Mouse (Mus musculus) left cerebral cortex, postnatal 14 days (tissue): Measurements from ENCODE around the gene Bcl2l12. TPM values are rescaled to one million over a fixed set of nuclear protein-coding genes. Genes with fewer than 3 reads are reported as not detected.
"Not testable (repeated sequence)": the region's sequence is repeated elsewhere in the genome, so short reads cannot be mapped to it uniquely, and the experiment has no call there.

Experiments
- DNase-seq, 2 experiments: peaks; one replicate each; pipeline ENCODE4 v3.0.0; 2021 to 2022; ENCODE audit warnings: low spot score in 2 of 2, mixed read lengths in 1 of 2
- intact Hi-C: fragments of 180-260 bp; cut with DNase I; formaldehyde crosslinking; loops from one replicate; pipeline ENCODE4 v1.15.1; 2025
- long read RNA-seq, 2 experiments: library from polyadenylated mRNA; stranded (forward); transcript quantifications; one replicate each; pipeline ENCODE4 v2.0.0; 2021
- total RNA-seq, 2 experiments: library from RNA; stranded (reverse); gene quantifications; 2 replicates each; pipeline ENCODE4 v1.2.3; 2021

Bcl2l12 gene
- 1 to 10 TPM; 2.7 to 3.3 TPM for total RNA-seq
- long read RNA-seq, experiment 1, partial matches to known transcripts: 1 of 3 reads
- long read RNA-seq, experiment 1, other reads (novel, unspliced or antisense): 1 of 3 reads
- long read RNA-seq, experiment 2, partial matches to known transcripts: 1 of 4 reads
- long read RNA-seq, experiment 2, other reads (novel, unspliced or antisense): 0 of 4 reads

DNA sequence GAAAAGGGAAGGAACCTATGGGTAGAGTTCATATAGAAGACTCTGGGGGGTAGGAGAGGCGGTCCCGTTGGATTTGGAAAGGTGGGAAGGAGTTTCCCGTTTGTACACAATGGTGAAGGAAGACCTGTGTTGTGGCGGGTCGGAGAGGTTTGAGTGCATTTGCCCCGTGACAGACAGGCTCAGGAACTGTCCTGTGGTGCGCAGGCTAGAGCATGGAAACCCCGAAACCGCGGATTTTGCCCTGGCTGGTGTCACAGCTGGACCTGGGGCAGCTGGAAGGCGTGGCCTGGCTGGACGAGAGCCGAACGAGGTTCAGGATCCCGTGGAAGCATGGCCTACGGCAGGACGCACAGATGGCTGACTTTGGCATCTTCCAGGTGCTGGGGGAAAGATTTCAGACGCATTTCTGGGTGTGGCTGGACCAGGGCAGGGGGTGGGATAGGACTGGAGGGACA is at the start of gene Bcl2l12:
TSS of gene Bcl2l12 (minus strand) at position 212 of the 455 bp plus-strand sequence.
- DNase-seq: no peak

DNA sequence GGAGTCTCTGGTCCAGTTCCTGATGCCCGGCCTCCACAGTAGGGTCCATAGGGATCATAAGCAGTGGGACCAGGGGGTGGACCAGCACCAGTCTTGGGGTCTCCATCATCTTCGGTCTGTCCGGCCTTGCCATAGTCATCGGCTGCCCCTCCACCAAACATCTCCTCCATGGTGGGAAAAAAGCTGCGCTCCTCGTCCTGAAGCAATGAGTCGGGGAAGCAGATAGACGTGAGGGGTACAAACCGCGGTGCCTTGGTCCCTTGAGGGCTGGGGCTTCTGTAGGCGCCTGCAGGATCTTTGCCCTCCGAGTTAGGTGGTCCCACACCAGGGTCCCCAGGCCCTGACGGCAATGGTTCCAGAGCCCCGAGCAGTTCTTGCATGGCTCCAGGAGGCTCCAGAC is 49.0 kb upstream of the Bcl2l12 start:
- intact Hi-C loops: no loop called here

More for the DNA sequence above, at the start of gene Bcl2l12:
- intact Hi-C loops: no loop called here

DNA sequence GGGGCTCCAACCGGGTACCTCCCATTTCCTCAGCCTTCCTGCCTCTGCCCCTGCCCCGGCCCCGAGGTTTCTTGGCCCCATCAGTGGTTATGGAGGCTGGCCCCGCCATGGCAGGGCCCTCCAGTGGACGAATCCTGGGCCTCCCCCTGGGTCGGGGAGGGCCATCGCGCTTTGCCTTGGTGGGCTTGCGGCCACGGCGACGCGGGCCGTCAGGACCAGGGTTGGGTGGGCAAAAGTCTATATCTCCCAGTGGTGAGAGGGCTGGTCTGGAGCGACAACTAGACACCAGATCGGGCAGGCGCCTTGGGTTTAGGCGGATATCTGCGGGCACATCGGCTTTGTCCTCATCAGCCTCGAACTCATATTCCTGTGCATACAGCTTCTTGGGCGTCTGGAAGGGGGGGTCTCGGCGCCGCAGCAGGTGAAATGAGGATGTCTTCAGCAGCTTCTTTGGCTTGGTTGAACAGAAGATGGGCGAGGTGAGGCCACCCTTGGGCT is 48.4 kb upstream of the Bcl2l12 start:
- no peak for DNase-seq
- intact Hi-C loops: no loop called here

More for the DNA sequence above, 49.0 kb upstream of the Bcl2l12 start:
- DNase-seq: no peak

DNA sequence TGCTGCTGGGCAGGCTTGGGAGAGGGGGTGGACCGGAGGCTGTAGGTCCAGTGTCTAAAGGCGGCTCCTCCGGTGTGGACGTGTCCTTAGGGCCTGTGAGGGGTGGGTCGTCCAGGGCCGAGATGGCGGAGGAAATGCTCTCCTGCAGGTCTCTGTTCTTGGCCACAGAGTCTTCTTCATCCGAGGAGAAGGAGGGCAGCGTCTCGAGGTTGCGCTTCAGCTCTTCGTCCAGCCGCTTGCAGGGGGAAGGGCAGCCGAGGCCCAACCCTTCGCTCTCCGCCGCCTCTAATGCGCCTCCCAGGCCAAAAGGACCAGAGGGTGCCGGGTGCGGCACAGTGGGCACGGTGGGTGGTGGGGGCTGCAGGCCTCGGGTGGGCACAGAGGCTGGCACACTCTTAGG is 47.2 kb upstream of the Bcl2l12 start:
- intact Hi-C loops: no loop called here
- DNase-seq: no peak

DNA sequence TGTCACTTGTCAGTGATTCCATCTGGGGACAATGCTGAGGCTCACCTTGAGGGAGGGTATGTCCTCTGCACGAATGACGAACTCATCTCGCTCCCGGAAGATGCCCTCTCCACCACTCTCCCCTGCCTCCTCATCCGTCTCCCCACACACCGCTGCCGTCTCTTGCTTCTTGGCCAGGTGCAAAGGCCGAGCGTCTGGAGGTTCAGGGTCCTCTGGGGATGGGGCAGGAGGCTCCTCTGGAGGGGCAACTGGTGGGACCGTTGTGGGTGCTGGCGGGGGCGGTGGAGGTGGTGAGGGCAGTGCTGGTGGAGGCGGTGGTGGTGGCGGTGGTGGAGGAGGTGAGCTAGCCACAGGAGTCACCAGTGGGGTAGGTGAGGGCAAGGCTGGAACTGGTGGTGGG is 44.8 kb upstream of the Bcl2l12 start:
- DNase-seq: no peak
- intact Hi-C loops: no loop called here

DNA sequence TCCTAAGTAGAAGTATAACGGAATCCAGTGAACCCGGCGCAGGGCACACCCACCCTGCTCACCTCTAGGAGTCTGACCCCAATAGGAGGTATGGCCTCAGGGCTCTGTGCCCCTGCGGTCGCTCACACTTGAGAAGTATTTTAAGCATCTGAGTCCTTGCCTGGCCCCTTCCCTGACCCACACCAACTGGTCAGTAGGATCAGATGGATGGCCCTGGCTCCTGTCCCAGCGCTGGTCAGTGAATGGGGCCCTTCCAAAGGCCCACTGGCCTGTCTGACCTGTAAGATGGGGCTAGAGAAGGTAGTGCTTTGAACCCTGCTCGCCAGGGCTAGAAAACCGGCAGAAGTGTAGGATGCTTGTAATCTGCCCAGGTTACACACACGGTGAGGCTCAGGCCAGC is 42.3 kb upstream of the Bcl2l12 start:
- intact Hi-C loops: no loop called here
- no peak for DNase-seq

DNA sequence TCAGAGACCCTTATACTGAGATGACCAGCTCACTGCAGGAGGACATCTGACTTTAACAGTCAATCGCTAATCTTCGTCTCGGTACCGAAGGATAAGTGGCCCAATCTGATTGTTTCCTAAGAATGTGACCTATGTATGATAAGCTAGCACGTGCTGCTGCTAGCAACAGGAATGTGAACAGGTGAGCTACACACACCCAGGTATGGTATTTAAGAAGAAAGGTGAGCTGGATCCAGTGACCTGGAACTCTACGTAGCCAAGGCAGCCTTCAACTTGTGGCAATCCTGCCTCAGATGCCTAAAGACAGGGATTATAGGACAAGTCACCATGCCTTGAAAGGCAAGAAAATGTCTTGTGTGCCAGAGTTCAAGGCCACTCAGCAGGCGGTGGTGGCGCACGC is 39.9 kb upstream of the Bcl2l12 start:
- DNase-seq: no peak
- intact Hi-C loops: no loop called here

DNA sequence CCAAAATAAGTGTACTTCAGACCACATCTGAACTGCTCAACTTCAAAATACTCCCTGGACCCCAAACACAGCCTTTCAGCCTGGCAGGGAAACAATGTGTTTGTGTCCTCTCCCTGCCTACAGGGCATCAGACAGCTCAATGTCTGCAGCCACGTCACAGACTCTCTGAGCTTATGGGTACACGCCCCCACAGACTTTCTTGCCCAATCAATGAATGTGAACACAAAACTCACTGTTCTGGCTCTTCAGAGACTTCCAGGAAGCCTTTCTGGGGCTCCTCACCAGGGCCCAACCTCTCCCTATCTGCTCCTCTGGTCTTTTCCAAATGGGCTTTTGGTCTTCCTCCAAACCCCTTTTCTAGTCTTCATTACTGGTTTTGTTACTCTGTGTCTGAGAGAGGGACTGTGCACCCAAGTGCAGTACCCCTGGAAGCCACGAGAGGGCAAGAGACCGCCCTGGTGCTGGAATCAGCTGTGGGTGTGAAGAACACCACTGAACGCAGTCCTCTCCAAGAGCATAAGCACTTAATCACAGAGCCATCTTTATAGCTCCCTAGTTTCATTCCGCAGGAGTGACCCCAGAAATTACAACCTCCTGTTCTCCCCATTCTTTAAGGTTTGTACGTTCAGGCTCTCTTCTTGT is 39.3 kb upstream of the Bcl2l12 start:
- intact Hi-C loops: loop anchor here (1.0 kb wide), 1 partner anchor 10 kb away; no protein-coding TSS in a partner anchor
- DNase-seq: peak in 1 of 2 experiments; percentile 58

DNA sequence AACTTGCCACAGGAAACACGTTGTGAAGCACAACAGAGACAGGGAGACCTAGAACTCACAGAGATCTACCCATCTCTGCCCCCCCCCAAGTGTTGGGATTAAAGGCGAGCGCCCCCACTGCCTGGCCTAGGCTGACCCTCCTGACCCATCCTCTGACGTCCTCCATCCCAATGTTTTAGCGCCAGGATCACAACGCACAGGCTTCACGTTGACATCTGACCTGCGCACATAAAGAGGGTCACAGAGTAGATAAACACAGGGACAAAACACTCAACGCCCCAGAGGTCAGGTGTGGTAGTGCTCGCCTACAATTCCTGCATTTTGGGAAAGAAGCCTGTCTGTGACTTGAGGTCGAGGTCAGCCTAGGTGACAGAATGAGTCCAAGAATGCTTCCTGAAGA is 38.2 kb upstream of the Bcl2l12 start:
- no peak for DNase-seq
- intact Hi-C loops: loop anchor here (1.0 kb wide), 1 partner anchor 8 kb away; no protein-coding TSS in a partner anchor

DNA sequence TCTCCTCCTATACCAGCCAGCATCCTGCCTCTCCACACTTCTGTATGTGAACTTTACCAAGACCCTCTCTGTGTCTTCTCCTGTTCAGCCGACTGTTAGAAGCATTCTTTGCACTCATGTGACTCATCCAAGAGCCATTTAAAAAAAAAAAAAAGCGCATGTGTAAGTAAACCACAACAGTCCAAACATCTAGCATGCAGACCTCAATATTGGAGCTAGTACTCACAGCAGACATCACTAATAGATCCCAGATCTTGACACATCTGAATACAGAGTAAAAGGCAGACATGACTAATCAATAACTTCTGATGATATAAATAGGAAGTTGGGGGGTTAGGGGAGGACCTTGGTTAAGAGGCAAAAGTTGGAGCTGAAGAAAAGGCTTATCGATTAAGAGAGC is 37.1 kb upstream of the Bcl2l12 start:
- DNase-seq: no peak
- intact Hi-C loops: no loop called here

DNA sequence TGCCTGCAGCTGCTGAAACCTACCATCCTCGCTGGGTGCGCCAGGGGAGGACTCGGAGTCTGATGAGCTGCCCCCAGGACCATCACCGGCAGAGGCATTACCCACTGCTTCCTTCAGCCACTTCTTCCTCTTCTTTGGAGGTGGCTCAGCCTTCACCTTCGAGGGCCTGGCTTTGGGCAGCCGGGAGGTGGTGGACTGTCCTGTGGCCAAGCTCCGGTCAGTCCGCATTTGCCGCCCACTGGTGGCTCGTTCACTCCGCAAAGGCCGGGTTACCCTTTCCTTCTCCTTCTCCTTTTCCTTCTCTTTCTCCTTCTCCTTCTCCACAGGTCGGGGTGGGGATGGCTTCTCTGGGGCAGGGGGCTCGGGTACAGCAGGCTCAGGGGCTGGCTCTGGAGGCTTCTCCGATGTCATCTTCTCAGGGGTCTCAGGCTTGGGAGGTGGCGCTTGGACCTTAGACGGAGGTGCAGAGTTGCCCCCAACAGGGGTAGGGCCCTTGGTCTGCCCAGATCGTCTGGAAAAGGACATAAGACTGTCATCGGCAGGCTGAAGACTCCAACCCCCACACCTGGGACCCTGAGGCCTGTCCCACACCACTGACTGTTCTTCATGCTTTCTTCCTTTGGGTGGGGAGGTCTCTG is 35.3 kb upstream of the Bcl2l12 start:
- DNase-seq: no peak
- intact Hi-C loops: no loop called here

DNA sequence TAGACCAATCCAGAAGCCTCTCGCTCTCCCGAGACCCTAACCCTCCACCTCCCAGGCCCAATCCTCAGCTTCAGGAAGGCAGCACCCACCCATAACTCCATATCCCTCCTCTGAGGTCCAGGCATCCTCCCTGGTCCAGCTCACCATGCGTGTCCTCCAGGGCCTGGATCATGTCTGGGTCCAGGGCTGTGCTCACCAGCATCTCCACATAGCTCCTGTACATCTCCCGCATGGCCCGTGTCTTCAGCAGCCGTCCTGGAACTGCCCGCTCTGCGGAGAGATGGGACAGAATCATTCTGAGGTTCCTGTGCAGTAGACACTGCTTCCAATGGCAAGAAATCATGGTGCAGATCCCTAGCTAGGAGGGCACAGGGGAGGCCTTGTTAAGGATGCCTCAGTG is 32.3 kb upstream of the Bcl2l12 start:
- DNase-seq: no peak
- intact Hi-C loops: no loop called here

DNA sequence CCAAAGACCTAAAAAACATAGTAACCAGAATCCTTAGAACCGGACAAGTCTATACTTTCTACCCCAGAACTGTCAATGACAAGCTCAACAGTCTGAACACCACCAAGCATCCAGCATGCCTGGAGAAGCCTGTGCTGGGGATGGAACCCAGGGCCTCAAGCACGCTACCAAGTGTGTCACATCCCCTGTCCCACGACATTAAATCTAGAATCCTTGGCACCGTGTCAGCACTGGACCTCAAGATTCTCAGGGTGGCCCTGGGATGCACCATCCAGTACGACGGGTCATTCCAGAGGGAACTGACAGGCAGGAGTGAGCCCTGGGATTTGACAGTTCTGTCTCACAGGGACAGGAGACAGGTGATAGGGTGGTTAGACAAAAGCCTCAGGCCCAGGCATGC is 31.5 kb upstream of the Bcl2l12 start:
- no peak for DNase-seq
- intact Hi-C loops: no loop called here

DNA sequence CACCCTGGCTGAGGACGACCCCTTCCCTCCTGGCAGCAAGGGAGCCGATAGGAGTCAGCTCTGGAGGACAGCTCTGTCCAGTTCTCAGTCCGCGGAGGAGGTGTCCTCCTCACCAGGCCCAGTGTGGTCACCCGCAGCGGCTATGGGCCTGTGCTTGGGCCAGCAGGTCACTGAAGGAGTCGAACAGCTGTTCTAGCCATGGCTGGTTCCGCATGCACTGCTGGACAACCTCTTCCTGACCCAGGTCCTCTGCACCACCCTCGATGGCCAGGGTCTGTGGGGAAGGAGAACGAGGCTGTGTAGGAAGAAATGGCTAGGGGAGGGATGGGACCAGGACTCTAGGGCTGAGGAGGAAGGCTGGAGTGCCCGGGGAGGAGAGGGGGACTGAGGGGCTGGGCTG is 29.8 kb upstream of the Bcl2l12 start:
- intact Hi-C loops: loop anchor here (1.0 kb wide), 1 partner anchor 9 kb away; no protein-coding TSS in a partner anchor
- DNase-seq: no peak

DNA sequence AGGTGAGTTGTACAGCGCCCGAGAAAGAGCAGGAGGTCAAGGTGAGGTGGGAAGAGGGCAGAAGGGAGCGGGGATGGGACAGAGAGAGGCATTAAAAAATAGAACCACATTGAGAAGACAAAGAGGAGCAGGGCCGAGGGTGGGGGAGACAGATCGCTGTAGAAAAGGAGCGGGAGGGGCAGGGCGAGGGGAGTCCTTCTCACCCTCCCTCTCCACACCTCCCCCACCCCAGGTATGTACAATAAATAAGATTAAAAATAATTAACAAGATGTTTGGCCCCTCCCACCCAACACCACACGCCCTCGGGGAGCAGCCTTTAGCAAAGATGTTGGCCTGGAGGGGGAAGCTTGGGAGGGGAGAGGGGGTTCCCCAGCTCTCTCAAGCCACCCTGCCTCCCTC is 29.2 kb upstream of the Bcl2l12 start:
- DNase-seq: no peak

DNA sequence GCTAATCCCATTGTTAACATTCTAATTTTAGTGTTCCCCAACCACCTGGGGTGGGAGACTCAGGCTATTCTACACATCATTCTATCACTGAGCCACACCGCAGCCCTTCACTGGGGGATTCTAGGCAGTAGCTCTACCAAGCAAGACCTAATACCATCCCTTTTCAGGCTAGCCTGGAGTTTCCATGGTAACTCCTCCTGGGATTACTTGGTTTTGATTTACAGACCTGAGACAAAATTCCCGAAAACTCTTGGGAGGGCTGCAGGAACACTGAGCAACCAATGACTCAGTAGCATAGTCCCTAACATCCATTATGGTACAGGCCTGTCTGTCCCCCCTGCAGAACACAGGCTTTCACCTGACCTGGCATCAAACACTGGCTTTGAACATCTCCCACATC is 27.7 kb upstream of the Bcl2l12 start:
- intact Hi-C loops: no loop called here
- no peak for DNase-seq

More for the DNA sequence above, 29.2 kb upstream of the Bcl2l12 start:
- intact Hi-C loops: loop anchor here (1.0 kb wide), 1 partner anchor 10 kb away; no protein-coding TSS in a partner anchor

DNA sequence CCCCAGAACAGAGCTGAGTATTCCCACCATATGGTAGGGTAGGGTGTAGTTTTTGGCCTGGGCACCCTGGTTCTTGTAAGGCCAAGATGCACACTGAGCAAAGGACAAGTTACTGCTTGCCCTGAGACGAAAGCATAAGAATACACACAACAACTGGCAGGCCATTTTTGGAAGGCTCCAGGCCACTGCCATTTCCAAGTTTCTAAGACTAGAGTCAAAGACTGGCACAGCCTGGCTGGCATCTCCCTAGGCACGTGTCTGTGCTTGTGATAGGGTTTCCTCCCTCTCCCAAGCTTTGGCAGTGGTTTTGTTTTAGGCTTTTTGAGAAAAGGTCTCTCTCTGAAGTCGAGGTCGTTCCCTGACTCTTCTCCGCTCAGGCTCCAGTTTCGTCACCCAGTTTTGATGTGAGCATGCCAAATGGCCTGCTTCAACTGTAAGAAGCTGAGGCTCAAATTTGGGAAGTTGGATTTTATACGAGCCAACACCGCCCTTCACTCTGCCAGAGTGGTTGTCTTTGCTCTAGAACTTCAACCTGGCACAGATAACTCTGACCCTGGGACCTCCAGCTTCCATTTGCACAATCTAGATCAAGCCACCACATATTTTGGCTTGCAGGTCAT is 27.2 kb upstream of the Bcl2l12 start:
- intact Hi-C loops: no loop called here

DNA sequence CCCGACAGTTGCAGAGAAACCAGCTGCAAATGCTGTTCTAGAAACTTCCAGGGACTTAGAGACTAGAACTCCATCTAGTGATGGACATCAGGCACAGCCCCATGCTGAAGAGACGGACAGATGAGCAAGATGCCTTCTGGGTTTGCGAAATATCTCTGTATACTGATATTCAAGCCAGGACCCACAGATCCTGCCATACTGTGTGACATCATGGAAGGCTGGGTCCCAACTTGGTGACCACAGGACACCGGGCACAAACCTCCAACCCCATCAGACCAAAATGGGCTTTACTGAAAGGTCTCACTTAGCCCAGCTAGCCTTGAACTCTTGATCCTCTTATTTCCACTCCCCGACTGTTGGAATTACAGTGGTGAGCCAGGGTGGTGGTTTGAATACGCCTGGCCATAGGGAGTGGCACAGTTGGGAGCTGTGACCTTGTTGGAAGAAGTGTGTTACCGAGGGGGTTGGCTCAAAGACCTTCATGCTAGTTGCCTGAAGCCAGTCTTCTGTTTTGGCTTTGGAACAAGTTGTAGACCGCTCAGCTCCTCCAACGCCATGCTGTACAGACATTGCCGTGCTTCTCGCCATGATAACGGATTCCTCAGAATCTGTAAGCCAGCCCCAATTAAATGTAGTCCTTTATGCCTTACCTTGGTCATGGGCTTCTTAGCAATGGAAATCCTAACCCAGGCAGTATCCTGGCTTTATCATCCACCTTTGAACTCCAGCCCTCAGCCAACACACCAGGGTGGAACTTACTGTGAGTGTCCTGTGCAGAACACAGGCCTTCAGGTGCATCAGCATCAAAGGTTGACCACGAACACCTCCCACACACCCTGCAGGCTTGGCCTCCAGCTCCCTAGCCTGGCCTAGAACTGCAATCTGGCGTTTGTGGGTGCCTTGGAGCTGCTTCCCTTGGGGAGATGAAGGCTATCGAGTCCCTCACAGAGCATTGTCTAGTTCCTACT is 26.1 kb upstream of the Bcl2l12 start:
- intact Hi-C loops: no loop called here

More for the DNA sequence above, 27.2 kb upstream of the Bcl2l12 start:
- DNase-seq: peak in 1 of 2 experiments; percentile 44

DNA sequence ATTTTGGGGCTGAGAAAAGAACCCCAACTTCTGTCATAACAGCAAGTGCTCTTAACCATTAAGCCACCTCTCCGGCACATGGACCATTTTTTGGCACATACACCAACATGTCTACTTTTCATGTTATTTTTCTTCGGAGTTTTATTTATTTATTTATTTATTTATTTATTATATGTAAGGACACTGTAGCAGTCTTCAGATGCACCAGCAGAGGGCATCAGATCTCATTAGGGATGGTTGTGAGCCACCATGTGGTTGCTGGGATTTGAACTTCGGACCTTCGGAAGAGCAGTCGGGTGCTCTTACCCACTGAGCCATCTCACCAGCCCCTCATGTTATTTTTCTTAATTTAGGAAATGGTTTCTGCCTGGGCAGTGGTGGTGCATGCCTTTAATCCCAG is 25.2 kb upstream of the Bcl2l12 start:
- DNase-seq, intact Hi-C loops: not testable (repeated sequence)

More for the DNA sequence above, 26.1 kb upstream of the Bcl2l12 start:
- DNase-seq: no peak
